Mouse (Mus musculus) midbrain, embryonic 11.5 days (tissue): Measurements from ENCODE around the gene Drap1. TPM values are rescaled to one million over a fixed set of nuclear protein-coding genes. Genes with fewer than 3 reads are reported as not detected.

ENCODE experiments used
- ATAC-seq: fragments of 200-750 bp; cut with Nextera tagmentation; 2 replicates; pipeline ENCODE4 v1.8.0; 2017; ENCODE audit warnings: moderate TSS enrichment, moderate library complexity; ENCODE audit not compliant: low FRiP score
- DNase-seq: peaks from one replicate; pipeline ENCODE4 v3.0.0; 2015; ENCODE audit warnings: low spot score; ENCODE audit errors: missing footprints
- H3K27ac ChIP-seq: fragments of 300-500 bp; sonication (generic); 2 replicates; pipeline ENCODE4 v1.5.1; 2014; ENCODE audit warnings: low read depth, low read length
- H3K27me3 ChIP-seq: fragments of 300-500 bp; sonication (generic); 2 replicates; pipeline ENCODE4 v1.6.1; 2014; ENCODE audit warnings: mild to moderate bottlenecking, low read length, moderate library complexity, mixed read lengths; ENCODE audit not compliant: control insufficient read depth, insufficient read depth
- H3K36me3 ChIP-seq: fragments of 300-500 bp; sonication (generic); 2 replicates; pipeline ENCODE4 v1.6.1; 2014; ENCODE audit warnings: mild to moderate bottlenecking, low read length, moderate library complexity, mixed read lengths; ENCODE audit not compliant: control insufficient read depth, insufficient read depth
- H3K4me1 ChIP-seq: fragments of 300-500 bp; sonication (generic); 2 replicates; pipeline ENCODE4 v1.6.1; 2014; ENCODE audit warnings: low read length; ENCODE audit not compliant: control insufficient read depth, insufficient read depth
- H3K4me2 ChIP-seq: fragments of 300-500 bp; sonication (generic); 2 replicates; pipeline ENCODE4 v1.6.1; 2014; ENCODE audit warnings: mild to moderate bottlenecking, moderate library complexity
- H3K4me3 ChIP-seq: fragments of 300-500 bp; sonication (generic); 2 replicates; pipeline ENCODE4 v1.5.1; 2014; ENCODE audit warnings: low read depth, low read length
- H3K9ac ChIP-seq: fragments of 300-500 bp; sonication (generic); 2 replicates; pipeline ENCODE4 v1.6.1; 2014; ENCODE audit warnings: low read length
- H3K9me3 ChIP-seq: fragments of 300-500 bp; sonication (generic); 2 replicates; pipeline ENCODE4 v1.6.1; 2016; ENCODE audit warnings: low read length; ENCODE audit not compliant: control insufficient read depth
- WGBS: fragments of 180-500 bp; shearing (Covaris S2); extraction: QIAGEN DNeasy Blood & Tissue Kit; methylation state at CpG from one replicate; pipeline ENCODE4 v1.1.7; 2014; 5-methylcytosine and 5-hydroxymethylcytosine counted together
- polyA plus RNA-seq: library from polyadenylated mRNA; unstranded; fragments of >200 nt; fragmentation: Nextera tagmentation; extraction: Ambion mirVana; gene quantifications from 2 replicates; pipeline ENCODE4 v1.2.1, GENCODE M21; 2014

Gene Drap1
- polyA plus RNA-seq, 1 experiment from 2014 or later, result 204 TPM

DNA sequence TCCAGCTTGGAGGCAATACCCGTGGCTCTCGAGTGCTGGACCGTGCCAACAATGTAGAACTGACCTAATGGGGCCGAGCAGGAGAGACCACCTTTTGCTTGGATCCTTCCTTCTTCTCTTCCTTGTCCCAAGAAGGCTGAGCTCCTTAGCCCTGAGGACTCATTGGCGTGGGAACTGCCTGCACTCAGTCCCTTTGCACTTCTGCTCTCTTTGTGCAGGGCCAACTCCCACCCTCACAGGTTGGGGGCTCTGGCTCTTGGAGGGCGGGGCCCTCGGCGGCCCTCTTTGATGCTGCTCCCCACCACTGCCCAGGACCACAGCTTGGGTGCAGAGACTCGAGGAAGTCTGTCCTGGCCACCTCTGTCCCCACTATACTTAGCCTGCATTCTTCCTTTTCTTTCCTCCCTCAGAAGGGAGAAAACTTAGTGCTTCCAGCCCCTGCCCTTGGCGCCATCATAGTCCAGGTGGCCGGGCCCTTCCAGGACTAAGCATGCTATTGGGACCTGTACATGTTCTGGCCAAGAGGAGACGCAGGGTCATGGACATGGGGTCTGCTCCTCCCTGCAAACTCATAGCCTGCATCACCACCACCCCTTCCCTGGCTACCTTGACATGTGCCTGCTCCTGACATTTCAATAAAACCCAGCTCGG lies 2.0 kb upstream of the Drap1 start:
- peak; percentile 79 for DNase-seq
- no peak overlapping the region for H3K4me2 ChIP-seq
- no peak overlapping the region for H3K9ac ChIP-seq
- peaks cover 20% of the 10 kb centered on the region for H3K4me1 ChIP-seq
- whole genome bisulfite sequencing, result 93% methylated on average over 13 of the region's 13 CpGs
- H3K9me3 ChIP-seq, result no peaks in the 10 kb centered on the region
- no peak for ATAC-seq
- H3K36me3 ChIP-seq, result 0 out of 2 replicates have a peak, but pooled peaks cover 9% of the 10 kb centered on the region
- no peak overlapping the region for H3K4me3 ChIP-seq
- no peaks in the 10 kb centered on the region for H3K27me3 ChIP-seq
- H3K27ac ChIP-seq, result no peak overlapping the region

DNA sequence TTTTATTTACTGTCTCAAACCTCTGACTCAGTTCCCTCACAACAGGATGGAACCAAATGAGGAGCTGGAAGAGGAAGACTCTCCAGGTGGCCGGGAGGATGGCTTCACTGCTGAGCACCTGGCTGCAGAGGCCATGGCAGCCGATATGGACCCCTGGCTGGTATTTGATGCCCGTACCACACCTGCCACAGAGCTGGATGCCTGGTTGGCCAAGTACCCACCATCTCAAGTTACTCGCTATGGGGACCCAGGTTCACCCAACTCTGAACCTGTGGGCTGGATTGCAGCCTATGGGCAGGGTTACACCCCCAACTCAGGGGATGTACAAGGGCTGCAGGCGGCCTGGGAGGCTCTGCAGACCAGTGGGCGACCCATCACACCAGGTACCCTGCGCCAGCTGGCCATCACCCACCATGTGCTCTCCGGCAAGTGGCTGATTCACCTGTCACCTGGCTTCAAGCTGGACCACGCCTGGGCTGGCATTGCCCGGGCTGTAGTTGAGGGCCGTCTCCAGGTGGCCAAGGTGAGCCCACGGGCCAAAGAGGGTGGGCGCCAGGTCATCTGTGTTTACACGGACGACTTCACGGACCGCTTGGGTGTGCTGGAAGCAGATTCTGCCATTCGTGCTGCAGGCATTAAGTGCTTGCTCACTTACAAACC lies 1.3 kb upstream of the Drap1 start:
- Histone ChIP-seq H3K9ac (peak overlapping the region; percentile 91), H3K4me2 (peak overlapping the region; percentile 78), H3K27ac (no peak overlapping the region), H3K4me1 (peaks cover 20% of the 10 kb centered on the region), H3K4me3 (peak overlapping the region; percentile 85), H3K27me3 (no peaks in the 10 kb centered on the region), H3K9me3 (no peaks in the 10 kb centered on the region), H3K36me3 (0 out of 2 replicates have a peak, but pooled peaks cover 9% of the 10 kb centered on the region)
- 91% methylated on average over 18 of the region's 18 CpGs for WGBS
- no peak for ATAC-seq
- DNase-seq, result peak; percentile 76

DNA sequence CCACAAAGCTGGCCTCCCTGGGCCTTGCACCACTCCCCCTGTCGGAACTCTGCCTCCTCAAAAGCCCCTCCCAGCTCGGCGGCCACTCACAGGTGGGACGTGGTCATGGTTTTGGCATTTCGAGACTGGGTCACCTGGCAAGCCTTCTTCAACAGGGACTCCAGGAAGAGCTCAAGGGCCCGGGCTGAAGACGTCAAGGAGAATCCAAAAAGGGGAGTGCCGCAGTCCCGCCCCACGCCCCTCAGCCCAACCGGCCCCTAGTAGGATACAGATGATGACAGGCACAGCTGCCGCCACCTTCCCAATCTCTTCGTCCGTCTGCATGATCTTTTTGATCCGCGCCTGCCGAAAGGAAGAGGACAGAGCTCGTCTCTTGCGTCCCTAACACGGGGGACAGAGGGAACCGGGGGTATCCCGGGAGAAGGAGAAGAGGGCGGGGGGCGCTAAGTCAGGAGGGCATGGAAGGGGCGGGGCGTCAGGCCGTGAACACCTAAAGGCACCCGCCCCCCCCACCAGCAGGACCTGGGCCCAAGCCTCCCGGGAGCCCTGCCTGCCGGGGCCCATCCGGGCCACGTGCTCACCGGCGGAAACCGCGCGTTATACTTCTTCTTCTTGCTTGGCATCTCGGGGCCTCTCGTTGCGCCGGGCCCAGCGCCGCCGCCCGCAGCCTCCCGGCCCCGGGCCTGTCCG lies 542 bp downstream of the Drap1 start:
- Histone ChIP-seq H3K36me3 (0 out of 2 replicates have a peak, but pooled peaks cover 13% of the 10 kb centered on the region), H3K4me2 (peak overlapping the region; percentile 78), H3K27ac (peak overlapping the region; percentile 64), H3K4me1 (peaks cover 20% of the 10 kb centered on the region), H3K9me3 (no peaks in the 10 kb centered on the region), H3K4me3 (peak overlapping the region; percentile 85), H3K27me3 (no peaks in the 10 kb centered on the region), H3K9ac (peak overlapping the region; percentile 91)
- WGBS, result under 1% methylated on average over 31 of the region's 48 CpGs
- ATAC-seq (peak; percentile 68), DNase-seq (peak; percentile 96)

DNA sequence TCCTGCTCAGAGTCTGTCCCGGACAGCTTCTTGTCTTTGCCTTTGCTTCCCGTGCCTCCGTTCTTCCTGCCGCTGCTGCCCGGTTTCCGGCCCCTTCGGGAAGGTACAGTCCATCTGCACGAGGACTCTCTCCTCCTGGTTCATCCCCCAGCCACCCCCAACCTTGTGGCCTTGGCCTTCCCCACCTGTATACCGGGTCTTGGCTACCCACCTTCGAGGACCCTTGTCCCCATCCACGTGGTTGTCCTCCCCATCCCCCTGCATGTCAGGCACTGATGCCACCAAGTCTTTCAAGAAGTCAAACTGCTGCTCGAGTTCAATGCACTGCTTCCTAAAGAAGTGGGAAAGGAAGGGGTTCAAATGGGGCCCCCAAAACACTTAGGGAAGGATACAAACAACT lies 1.2 kb downstream of the Drap1 start:
- Histone ChIP-seq H3K4me2 (peak overlapping the region; percentile 78), H3K27me3 (no peaks in the 10 kb centered on the region), H3K9ac (peak overlapping the region; percentile 91), H3K36me3 (0 out of 2 replicates have a peak, but pooled peaks cover 13% of the 10 kb centered on the region), H3K9me3 (no peaks in the 10 kb centered on the region), H3K4me1 (peaks cover 20% of the 10 kb centered on the region), H3K27ac (no peak overlapping the region), H3K4me3 (peak overlapping the region; percentile 85)
- ATAC-seq, result no peak
- WGBS, result 68% methylated on average over 12 of the region's 12 CpGs
- no peak for DNase-seq

DNA sequence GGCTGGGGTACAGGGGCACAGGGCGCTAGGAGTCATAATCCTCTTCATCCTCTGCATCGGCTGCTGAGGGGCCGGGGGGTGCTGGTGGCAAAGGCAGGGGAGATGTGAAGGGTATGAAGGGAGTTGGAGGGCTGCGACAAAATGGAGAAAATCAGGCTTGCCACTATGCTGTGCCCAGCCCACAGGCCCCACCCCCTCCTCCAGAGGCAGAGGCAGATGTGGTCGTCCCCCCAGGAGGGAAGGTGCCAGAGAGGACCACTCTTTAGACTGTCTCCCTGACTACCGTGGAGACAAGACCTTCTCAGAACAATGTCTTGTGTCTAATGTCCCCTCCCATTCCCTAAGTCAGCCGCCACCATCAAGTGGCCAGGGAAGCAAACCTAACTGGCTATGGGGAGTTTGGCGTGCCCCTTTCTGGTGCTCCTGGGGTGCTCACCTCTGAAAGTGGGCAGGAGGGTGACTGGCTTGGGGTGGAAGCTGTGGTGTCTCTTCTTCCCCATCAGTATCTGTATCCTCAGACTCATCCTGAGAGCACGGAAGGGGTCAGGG lies 1.8 kb downstream of the Drap1 start:
- Histone ChIP-seq H3K4me1 (peaks cover 20% of the 10 kb centered on the region), H3K4me3 (no peak overlapping the region), H3K9me3 (no peaks in the 10 kb centered on the region), H3K4me2 (no peak overlapping the region), H3K36me3 (0 out of 2 replicates have a peak, but pooled peaks cover 13% of the 10 kb centered on the region), H3K27me3 (no peaks in the 10 kb centered on the region), H3K9ac (no peak overlapping the region; the same call in 1 of the 2 replicates), H3K27ac (no peak overlapping the region)
- DNase-seq (peak; percentile 66), ATAC-seq (no peak)
- WGBS, result 71% methylated on average over 9 of the region's 9 CpGs

DNA sequence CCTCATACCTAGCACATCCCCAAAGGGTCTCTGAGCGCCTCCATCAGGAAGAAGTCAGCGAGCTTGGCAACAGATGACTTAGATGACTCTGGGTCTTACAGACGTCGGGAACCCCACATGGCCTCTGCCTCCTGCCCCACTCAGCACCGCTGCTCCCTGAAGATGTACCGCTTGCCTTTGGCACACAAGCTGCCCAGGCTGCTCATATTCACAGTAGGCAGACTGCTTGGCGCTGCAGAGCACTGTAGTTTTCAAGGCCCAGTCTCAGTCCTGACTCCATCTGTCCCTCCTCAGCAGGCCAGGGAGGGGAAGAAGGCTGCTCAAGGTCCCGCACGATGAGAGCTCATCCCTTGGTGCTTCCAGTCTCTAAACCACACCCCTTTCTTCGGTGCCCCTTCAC lies 2.5 kb downstream of the Drap1 start:
- H3K36me3 ChIP-seq, result 0 out of 2 replicates have a peak, but pooled peaks cover 13% of the 10 kb centered on the region
- 85% methylated on average over 10 of the region's 10 CpGs for WGBS
- no peak overlapping the region for H3K4me2 ChIP-seq
- DNase-seq (peak; percentile 66), ATAC-seq (no peak)
- no peak overlapping the region for H3K27ac ChIP-seq
- H3K4me1 ChIP-seq, result peaks cover 20% of the 10 kb centered on the region
- H3K4me3 ChIP-seq, result no peak overlapping the region
- H3K9ac ChIP-seq, result no peak overlapping the region
- H3K9me3 ChIP-seq, result no peaks in the 10 kb centered on the region
- H3K27me3 ChIP-seq, result no peaks in the 10 kb centered on the region

DNA sequence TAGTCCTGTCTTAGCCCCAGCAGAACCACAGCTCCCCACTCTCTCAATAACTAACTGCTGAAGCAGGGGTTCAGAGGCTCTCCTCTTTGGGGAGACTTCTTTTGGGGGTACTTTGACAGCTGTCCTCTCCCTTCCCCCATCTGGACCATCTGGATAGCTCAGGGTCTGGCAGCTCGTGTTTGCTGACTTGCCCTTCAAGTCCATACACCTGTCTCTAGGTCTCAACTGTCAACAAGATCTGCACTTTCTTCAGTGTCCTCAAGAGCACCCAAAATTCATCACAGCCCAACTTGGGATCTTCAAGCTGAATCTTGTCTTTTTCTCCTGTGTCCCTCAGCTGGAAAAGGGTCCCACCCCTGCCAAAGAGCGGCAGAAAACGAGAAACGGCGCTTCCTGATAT lies 3.0 kb downstream of the Drap1 start:
- no peak for DNase-seq
- no peak overlapping the region for H3K4me2 ChIP-seq
- H3K4me1 ChIP-seq, result peaks cover 20% of the 10 kb centered on the region
- 92% methylated on average over 5 of the region's 5 CpGs for WGBS
- 0 out of 2 replicates have a peak, but pooled peaks cover 11% of the 10 kb centered on the region for H3K36me3 ChIP-seq
- H3K4me3 ChIP-seq, result no peak overlapping the region
- no peak for ATAC-seq
- H3K9ac ChIP-seq, result no peak overlapping the region
- no peak overlapping the region for H3K27ac ChIP-seq
- H3K27me3 ChIP-seq, result no peaks in the 10 kb centered on the region
- H3K9me3 ChIP-seq, result no peaks in the 10 kb centered on the region

DNA sequence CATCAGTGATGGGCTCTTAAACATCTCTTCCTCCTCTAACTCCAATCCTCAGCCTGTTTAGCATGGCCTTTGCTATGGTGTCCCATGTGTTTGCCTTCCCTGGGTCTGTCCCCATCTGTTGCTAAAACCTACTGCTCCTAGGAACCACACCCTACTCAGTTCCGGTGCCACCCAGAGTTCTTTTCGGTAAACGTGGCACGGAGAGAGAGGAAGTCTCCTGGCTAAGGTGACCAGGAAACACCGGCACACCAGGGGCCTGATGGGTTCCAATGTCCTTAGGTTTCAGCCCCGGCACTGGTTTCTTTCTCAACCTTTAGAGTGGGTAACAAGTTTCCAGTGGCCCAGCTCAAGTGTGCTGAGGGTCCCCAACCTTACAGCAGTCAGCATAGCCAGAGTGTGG lies 4.2 kb downstream of the Drap1 start:
- Histone ChIP-seq H3K4me2 (no peak overlapping the region), H3K27me3 (no peaks in the 10 kb centered on the region), H3K4me3 (no peak overlapping the region), H3K4me1 (peaks cover 12% of the 10 kb centered on the region), H3K9me3 (no peaks in the 10 kb centered on the region), H3K9ac (no peak overlapping the region), H3K27ac (no peak overlapping the region), H3K36me3 (0 out of 2 replicates have a peak, but pooled peaks cover 8% of the 10 kb centered on the region)
- WGBS, result 92% methylated on average over 6 of the region's 6 CpGs
- DNase-seq (no peak), ATAC-seq (no peak)
